Mouse (Mus musculus) CH12.LX (cell line): ENCODE measurements at regions not wholly inside any gene's neighbourhood (a gene's known extent, or its start where the extent isn't known, plus 50 kb on each side); places are given as distances from the start of the nearest gene placed in this dataset.

Experiments
- DNase-seq: peaks from one replicate; pipeline ENCODE4 v3.0.0-alpha.2; 2013; ENCODE audit errors: extremely low read depth
- H3K27ac ChIP-seq: 2 replicates; pipeline ENCODE4 v1.5.1; 2012; ENCODE audit warnings: low read depth, mild to moderate bottlenecking, control low read depth, moderate library complexity; ENCODE audit not compliant: insufficient read depth
- H3K27me3 ChIP-seq: replicated peaks from 2 replicates; pipeline ENCODE3; 2012; ENCODE audit warnings: inconsistent platforms
- H3K36me3 ChIP-seq, 2 experiments: replicated peaks in 1 of 2; 2 replicates each; pipeline versions ENCODE3 to v1.6.1; 2012; ENCODE audit warnings: inconsistent platforms in 1 of 2, low read length in 1 of 2, mild to moderate bottlenecking in 1 of 2, mixed read lengths in 1 of 2, moderate library complexity in 1 of 2; ENCODE audit not compliant: control insufficient read depth in 1 of 2, insufficient read depth in 1 of 2
- H3K4me1 ChIP-seq, 2 experiments: 2 replicates each; pipeline ENCODE4 v1.6.1; 2012; ENCODE audit warnings: inconsistent platforms in 1 of 2, moderate library complexity in 1 of 2; ENCODE audit not compliant: insufficient read depth in 2 of 2, control insufficient read depth in 1 of 2
- H3K4me2 ChIP-seq: 2 replicates; pipeline ENCODE4 v1.6.1; 2012; ENCODE audit warnings: low read depth, mild to moderate bottlenecking, control low read depth; ENCODE audit not compliant: poor library complexity, insufficient read depth, severe bottlenecking
- H3K4me3 ChIP-seq, 3 experiments: fragments of 150-350 bp in 1 of 3; sonication (generic) in 1 of 3; replicated peaks in 1 of 3; 2 replicates each; pipeline versions ENCODE3 to v1.5.1; 2011 to 2012; ENCODE audit warnings: low read depth in 2 of 3, low read length in 2 of 3, mild to moderate bottlenecking in 2 of 3, moderate library complexity in 2 of 3, control low read depth in 1 of 3, improper control_type of control experiment in 1 of 3, inconsistent platforms in 1 of 3, mixed read lengths in 1 of 3; ENCODE audit not compliant: poor library complexity in 1 of 3
- H3K79me2 ChIP-seq: replicated peaks from 2 replicates; pipeline ENCODE4 v1.6.1; 2012; ENCODE audit warnings: mild to moderate bottlenecking, moderate library complexity; ENCODE audit not compliant: control insufficient read depth, poor library complexity, insufficient read depth, severe bottlenecking; ENCODE audit errors: extremely low read depth
- H3K9ac ChIP-seq: 2 replicates; pipeline ENCODE4 v1.6.1; 2012; ENCODE audit warnings: low read depth, mild to moderate bottlenecking, control low read depth, moderate library complexity; ENCODE audit not compliant: insufficient read depth
- H3K9me3 ChIP-seq: replicated peaks from 2 replicates; pipeline ENCODE3; 2012; ENCODE audit warnings: low read length, inconsistent platforms, mixed read lengths
- BHLHE40 ChIP-seq: IDR thresholded peaks from 2 replicates; pipeline ENCODE4 v1.6.1; 2011; ENCODE audit warnings: mild to moderate bottlenecking, low read depth, low read length, improper control_type of control experiment
- CHD1 ChIP-seq: IDR thresholded peaks from 2 replicates; pipeline ENCODE4 v1.6.1; 2012; ENCODE audit warnings: low read depth, low read length, improper control_type of control experiment, inconsistent platforms
- E2F4 ChIP-seq: IDR thresholded peaks from 2 replicates; pipeline ENCODE4 v1.6.1; 2011; ENCODE audit warnings: low read depth, low read length, improper control_type of control experiment; ENCODE audit not compliant: insufficient replicate concordance
- ELF1 ChIP-seq: IDR thresholded peaks from 2 replicates; pipeline ENCODE4 v1.6.1; 2014; ENCODE audit warnings: low read depth, mild to moderate bottlenecking, inconsistent platforms, low read length, improper control_type of control experiment
- JUN ChIP-seq: IDR thresholded peaks from 2 replicates; pipeline ENCODE4 v1.6.1; 2011; ENCODE audit warnings: low read depth, mild to moderate bottlenecking, low read length, improper control_type of control experiment, moderate library complexity; ENCODE audit not compliant: insufficient read depth
- KAT2A ChIP-seq: IDR thresholded peaks from 2 replicates; pipeline ENCODE4 v1.6.1; 2012; ENCODE audit warnings: low read length, improper control_type of control experiment, inconsistent platforms; ENCODE audit not compliant: insufficient replicate concordance
- MAZ ChIP-seq: IDR thresholded peaks from 2 replicates; pipeline ENCODE4 v1.6.1; 2012; ENCODE audit warnings: low read depth, mild to moderate bottlenecking, inconsistent platforms, low read length, improper control_type of control experiment, moderate library complexity
- MEF2A ChIP-seq: IDR thresholded peaks from 2 replicates; pipeline ENCODE4 v1.6.1; 2014; ENCODE audit warnings: low read depth, mild to moderate bottlenecking, inconsistent platforms, low read length, improper control_type of control experiment, borderline replicate concordance
- MXI1 ChIP-seq: IDR thresholded peaks from 2 replicates; pipeline ENCODE4 v1.6.1; 2011; ENCODE audit warnings: mild to moderate bottlenecking, low read depth, low read length, improper control_type of control experiment
- NELFE ChIP-seq: IDR thresholded peaks from 2 replicates; pipeline ENCODE4 v1.6.1; 2011; ENCODE audit warnings: low read depth, low read length, improper control_type of control experiment
- NRF1 ChIP-seq: IDR thresholded peaks from 2 replicates; pipeline ENCODE4 v1.6.1; 2014; ENCODE audit warnings: low read depth, mild to moderate bottlenecking, inconsistent platforms, low read length, improper control_type of control experiment, moderate library complexity
- POLR2A ChIP-seq: IDR thresholded peaks from 2 replicates; pipeline ENCODE4 v1.6.1; 2011; ENCODE audit warnings: low read depth, mild to moderate bottlenecking, improper control_type of control experiment, low read length
- POLR2AphosphoS2 ChIP-seq: IDR thresholded peaks from 2 replicates; pipeline ENCODE4 v1.6.1; 2011; ENCODE audit warnings: low read depth, low read length, improper control_type of control experiment
- RAD21 ChIP-seq: IDR thresholded peaks from 2 replicates; pipeline ENCODE4 v1.6.1; 2011; ENCODE audit warnings: low read depth, mild to moderate bottlenecking, low read length, improper control_type of control experiment, moderate library complexity
- RCOR1 ChIP-seq: conservative IDR thresholded peaks from 2 replicates; pipeline ENCODE4 v1.6.1; 2012; ENCODE audit warnings: low read depth, mild to moderate bottlenecking, inconsistent platforms, low read length, improper control_type of control experiment
- SIN3A ChIP-seq: IDR thresholded peaks from 2 replicates; pipeline ENCODE4 v1.6.1; 2012; ENCODE audit warnings: low read length, improper control_type of control experiment, inconsistent platforms
- TBP ChIP-seq: conservative IDR thresholded peaks from 2 replicates; pipeline ENCODE4 v1.6.1; 2011; ENCODE audit warnings: low read depth, low read length, improper control_type of control experiment
- TCF12 ChIP-seq: IDR thresholded peaks from 2 replicates; pipeline ENCODE4 v1.6.1; 2014; ENCODE audit warnings: low read depth, mild to moderate bottlenecking, inconsistent platforms, low read length, improper control_type of control experiment
- UBTF ChIP-seq: IDR thresholded peaks from 2 replicates; pipeline ENCODE4 v1.6.1; 2012; ENCODE audit warnings: low read depth, mild to moderate bottlenecking, inconsistent platforms, low read length, improper control_type of control experiment, moderate library complexity
- USF1 ChIP-seq: IDR thresholded peaks from 2 replicates; pipeline ENCODE4 v1.6.1; 2014; ENCODE audit warnings: low read depth, mild to moderate bottlenecking, inconsistent platforms, low read length, improper control_type of control experiment
- USF2 ChIP-seq: conservative IDR thresholded peaks from 2 replicates; pipeline ENCODE4 v1.6.1; 2011; ENCODE audit warnings: low read depth, low read length, improper control_type of control experiment
- ZNF384 ChIP-seq: IDR thresholded peaks from 2 replicates; pipeline ENCODE4 v1.6.1; 2012; ENCODE audit warnings: low read depth, low read length, improper control_type of control experiment, inconsistent platforms
- dilution Hi-C: fragments of 300-500 bp; cut with MboI; formaldehyde crosslinking; loops from 2 replicates; pipeline ENCODE4 v1.14.3; 2020; ENCODE audit warnings: low sequenced_read_pairs; ENCODE audit not compliant: extremely low pct_unique_long_range_greater_than_20kb, extremely low pct_ligation_motif_present
- in situ Hi-C: fragments of 300-500 bp; cut with MboI; formaldehyde crosslinking; loops from 3 replicates; pipeline ENCODE4 v1.14.3; 2019; ENCODE audit warnings: low sequenced_read_pairs, low pct_ligation_motif_present, low pct_unique_long_range_greater_than_20kb, mixed read lengths

DNA sequence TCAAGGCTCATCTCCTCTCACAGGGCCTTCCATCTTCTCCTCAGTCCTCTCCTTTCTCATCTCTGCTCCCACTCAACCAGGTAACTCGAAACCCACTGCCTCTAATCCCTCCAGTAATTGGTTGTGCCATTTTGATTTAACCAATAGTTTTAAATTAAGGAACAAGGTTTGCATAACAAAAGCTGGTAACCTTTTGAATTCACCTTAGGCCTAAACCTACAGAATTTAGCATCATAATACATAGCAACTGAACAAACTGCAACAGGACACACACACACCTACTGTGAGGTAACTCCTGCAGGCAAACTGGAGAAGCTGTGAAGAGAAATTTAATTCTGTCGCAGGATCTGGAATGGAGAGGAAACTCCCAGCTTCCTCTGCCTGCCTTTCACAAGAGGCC, 66.9 kb upstream of the Mboat1 start:
- H3K36me3 ChIP-seq: no peaks in the 10 kb centered on the region
- peaks cover 2 to 14% of the 10 kb centered on the region in 2 experiments; a peak in 3 of 4 replicates for H3K4me1 ChIP-seq
- no peaks in the 10 kb centered on the region for H3K27me3 ChIP-seq
- TF ChIP-seq MAZ (no peak), UBTF (no peak), POLR2AphosphoS2 (no peak), SIN3A (no peak), RAD21 (no peak), MEF2A (no peak), USF2 (no peak), USF1 (no peak), ZNF384 (no peak), TCF12 (no peak), KAT2A (no peak), TBP (no peak), RCOR1 (no peak)
- no peak overlapping the region for H3K4me3 ChIP-seq
- no peak for DNase-seq
- no peak overlapping the region for H3K4me2 ChIP-seq
- no peak overlapping the region for H3K27ac ChIP-seq
- no peaks in the 10 kb centered on the region for H3K9me3 ChIP-seq
- H3K79me2 ChIP-seq: no peaks in the 10 kb centered on the region
- dilution Hi-C loops (no loop called here), in situ Hi-C loops (no loop called here)
- no peak overlapping the region for H3K9ac ChIP-seq

DNA sequence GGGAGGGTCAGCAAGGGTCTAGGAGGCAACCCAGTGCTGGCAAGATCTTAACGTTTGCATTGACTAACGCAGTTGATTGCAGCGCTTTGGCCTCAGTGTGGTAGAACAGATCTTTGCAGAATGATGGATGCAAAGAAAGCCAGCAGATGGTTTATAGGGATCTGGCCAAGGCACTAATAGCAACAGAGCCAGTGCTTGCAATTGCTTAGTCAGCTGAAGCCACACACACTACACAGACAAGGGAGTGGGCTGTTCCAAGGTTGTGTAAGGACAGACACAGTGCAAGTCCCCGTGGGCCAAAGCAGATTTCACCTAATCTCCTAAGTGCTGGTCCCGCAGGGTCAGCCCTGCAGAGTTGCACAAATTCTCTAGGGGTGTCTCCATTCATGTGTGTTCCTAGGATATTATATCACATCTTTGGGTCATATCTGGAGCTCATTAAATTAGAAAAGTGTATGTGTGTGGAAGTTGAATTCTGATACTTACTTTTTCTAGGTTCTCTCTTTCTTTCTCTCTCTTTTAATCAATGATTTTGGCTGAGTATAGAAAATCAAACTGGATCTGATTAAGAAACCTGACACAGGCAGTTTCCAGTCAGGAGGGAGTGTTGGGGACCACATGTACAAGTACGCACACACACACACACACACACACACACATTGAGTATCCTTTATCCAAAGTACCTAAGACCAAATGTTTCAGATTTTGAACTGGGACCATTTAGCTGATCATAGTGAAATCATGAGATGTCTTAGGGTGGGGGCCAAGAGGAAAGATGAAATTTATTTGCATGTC, 68.5 kb upstream of the Mboat1 start:
- Histone ChIP-seq H3K4me3 (no peak overlapping the region), H3K4me2 (no peak overlapping the region), H3K9ac (no peak overlapping the region), H3K27me3 (no peaks in the 10 kb centered on the region), H3K27ac (no peak overlapping the region), H3K36me3 (no peaks in the 10 kb centered on the region), H3K79me2 (no peaks in the 10 kb centered on the region), H3K4me1 (peaks cover 2 to 14% of the 10 kb centered on the region in 2 experiments; a peak in 3 of 4 replicates), H3K9me3 (no peaks in the 10 kb centered on the region)
- DNase-seq: no peak
- no peak for TF ChIP-seq MXI1
- TF ChIP-seq UBTF: no peak
- TF ChIP-seq NRF1: no peak
- TF ChIP-seq ELF1: no peak
- no peak for TF ChIP-seq JUN
- no peak for TF ChIP-seq NELFE
- TF ChIP-seq CHD1: no peak
- TF ChIP-seq POLR2A: no peak
- no peak for TF ChIP-seq E2F4
- TF ChIP-seq BHLHE40: no peak
- no peak for TF ChIP-seq KAT2A
- in situ Hi-C loops: no loop called here
- dilution Hi-C loops: no loop called here
